Mouse (Mus musculus) erythroblast, embryonic 14.5 days (primary cell): ENCODE results near the gene Clcn7.

Source experiments
- GATA1 ChIP-seq: IDR thresholded peaks from 2 replicates; pipeline ENCODE4 v1.6.1; 2012; ENCODE audit warnings: low read length, inconsistent platforms, mixed read lengths
- TAL1 ChIP-seq: IDR thresholded peaks from 3 replicates; pipeline ENCODE4 v1.6.1; 2012; ENCODE audit warnings: low read length, inconsistent platforms, mixed read lengths

DNA sequence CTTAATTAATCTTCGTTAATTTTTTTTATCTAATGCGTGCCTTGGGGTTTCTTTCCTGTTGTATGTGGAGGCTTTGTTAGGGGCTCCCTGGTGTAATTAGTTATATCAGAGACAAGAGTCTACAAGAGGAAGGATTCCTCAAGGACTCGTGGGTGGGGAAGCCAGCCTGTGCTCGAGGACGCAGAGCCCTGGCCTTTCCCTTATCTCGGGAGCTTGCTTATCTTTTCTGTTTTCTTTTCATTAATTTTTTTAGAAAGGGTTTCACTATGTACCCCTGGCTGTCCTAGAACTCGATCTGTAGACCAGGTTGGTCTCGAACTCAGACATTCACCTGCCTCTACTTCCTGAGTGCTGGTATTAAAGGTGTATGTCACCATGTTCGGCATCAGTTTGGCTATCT lies 5.5 kb upstream of the Clcn7 start:
- TF ChIP-seq GATA1: no peak
- TF ChIP-seq TAL1: no peak
